Mouse (Mus musculus) heart, postnatal 25 days (tissue): ENCODE measurements around the gene Fam71b. TPM values are rescaled to one million over a fixed set of nuclear protein-coding genes. Genes with fewer than 3 reads are reported as not detected.
"Not testable (repeated sequence)": the region's sequence is repeated elsewhere in the genome, so short reads cannot be mapped to it uniquely, and the experiment has no call there.

ENCODE experiments used
- DNase-seq: peaks from one replicate; pipeline ENCODE4 v3.0.0; 2022; ENCODE audit warnings: low spot score
- intact Hi-C: fragments of 180-260 bp; cut with DNase I; formaldehyde crosslinking; loops from one replicate; pipeline ENCODE4 v1.15.1; 2025
- total RNA-seq, 2 experiments: library from RNA; stranded (reverse); gene quantifications; 2 replicates each; pipeline ENCODE4 v1.2.3; 2021

Gene Fam71b
- total RNA-seq, 2 experiments from 2014 or later = not detected

GRCm38 (mm10) chr11:46418860-46419259 is 22.5 kb downstream of the Fam71b start:
- no peak for DNase-seq
- intact Hi-C loops = no loop called here

GRCm38 (mm10) chr11:46421086-46421888 is 24.9 kb downstream of the Fam71b start:
- intact Hi-C loops = no loop called here

GRCm38 (mm10) chr11:46428131-46428530 is 31.8 kb downstream of the Fam71b start:
- DNase-seq, intact Hi-C loops: not testable (repeated sequence)

More at GRCm38 (mm10) chr11:46421086-46421888, 24.9 kb downstream of the Fam71b start:
- DNase-seq = no peak

GRCm38 (mm10) chr11:46430123-46430522 is 33.8 kb downstream of the Fam71b start:
- DNase-seq = no peak
- intact Hi-C loops = loop anchor here (2.0 kb wide), 1 partner anchor 161 kb away; no protein-coding TSS in a partner anchor

GRCm38 (mm10) chr11:46431129-46431528 is 34.8 kb downstream of the Fam71b start:
- no peak for DNase-seq
- intact Hi-C loops = loop anchor here (2.0 kb wide), 1 partner anchor 162 kb away; no protein-coding TSS in a partner anchor

- intact Hi-C loops = no loop called here
- no peak for DNase-seq
Observed at GRCm38 (mm10) chr11:46435363-46435762, 39.0 kb downstream of the Fam71b start.

GRCm38 (mm10) chr11:46436760-46437458 is 40.5 kb downstream of the Fam71b start, which contains the start of gene Med7:
Gene Med7, plus strand, starts transcription at chr11:46436925.
- peak; percentile 93 for DNase-seq
- intact Hi-C loops = no loop called here

GRCm38 (mm10) chr11:46437459-46438000 is 41.2 kb downstream of the Fam71b start:
- intact Hi-C loops = no loop called here
- no peak for DNase-seq

GRCm38 (mm10) chr11:46439005-46439543 is 42.7 kb downstream of the Fam71b start:
- DNase-seq = no peak
- intact Hi-C loops = no loop called here

- intact Hi-C loops = loop anchor here (10.0 kb wide), 1 partner anchor 193 kb away; no protein-coding TSS in a partner anchor
- no peak for DNase-seq
Observed at GRCm38 (mm10) chr11:46441774-46442173, 45.4 kb downstream of the Fam71b start.

- intact Hi-C loops = loop anchor here (10.0 kb wide), 1 partner anchor 192 kb away; no protein-coding TSS in a partner anchor
- no peak for DNase-seq
Observed at GRCm38 (mm10) chr11:46443152-46443551, 46.8 kb downstream of the Fam71b start.

GRCm38 (mm10) chr11:46443979-46444378 is 47.6 kb downstream of the Fam71b start:
- intact Hi-C loops = loop anchor here (10.0 kb wide), 1 partner anchor 191 kb away; no protein-coding TSS in a partner anchor
- no peak for DNase-seq

- intact Hi-C loops = loop anchor here (10.0 kb wide), 1 partner anchor 189 kb away; no protein-coding TSS in a partner anchor
- no peak for DNase-seq
Observed at GRCm38 (mm10) chr11:46446150-46446549, 49.8 kb downstream of the Fam71b start.

GRCm38 (mm10) chr11:46447644-46448484 is 51.5 kb downstream of the Fam71b start:
- intact Hi-C loops = loop anchor here (10.0 kb wide), 1 partner anchor 187 kb away; no protein-coding TSS in a partner anchor
- no peak for DNase-seq

GRCm38 (mm10) chr11:46449461-46450080 is 53.2 kb downstream of the Fam71b start:
- intact Hi-C loops = loop anchor here (10.0 kb wide), 1 partner anchor 185 kb away; no protein-coding TSS in a partner anchor
- no peak for DNase-seq

- DNase-seq = no peak
- intact Hi-C loops = no loop called here
Observed at GRCm38 (mm10) chr11:46454453-46455045, 58.2 kb downstream of the Fam71b start, which contains the start of gene Havcr2. Gene Havcr2, plus strand, starts transcription at chr11:46454935.
